Mouse (Mus musculus): ENCODE measurements at regions not wholly inside any gene's neighbourhood (a gene's known extent, or its start where the extent isn't known, plus 50 kb on each side); places are given as distances from the start of the nearest gene placed in this dataset.

DNA sequence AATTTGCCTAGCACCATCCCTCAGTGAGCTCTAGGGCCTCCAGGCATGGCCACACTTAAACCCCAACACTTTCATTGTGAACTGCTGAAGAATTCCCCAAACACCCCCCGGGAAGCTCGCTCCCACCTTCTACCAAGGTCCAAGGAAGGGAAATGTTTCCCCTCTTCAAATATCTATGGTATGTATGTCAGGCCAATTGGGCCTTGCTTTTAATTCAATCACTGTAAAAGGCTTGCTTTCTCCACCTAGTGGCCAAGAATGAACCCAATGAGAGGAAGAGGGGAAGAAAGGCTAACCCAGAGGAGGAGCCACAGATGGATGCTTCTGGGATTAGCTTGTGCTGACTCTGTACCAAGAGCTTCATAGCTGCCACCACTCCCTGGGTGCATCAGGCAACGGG, 336.3 kb upstream of the Tgfbr2 start:
- 75% methylated on average over 3 of the region's 3 CpGs for WGBS
- no peaks in the 10 kb centered on the region for H3K36me3 ChIP-seq (replicated peaks)
- H3K27ac ChIP-seq = no peak overlapping the region
- H3K4me3 ChIP-seq = no peak overlapping the region
- no peaks in the 10 kb centered on the region for H3K27me3 ChIP-seq (ENCODE audit: poor library complexity, severe bottlenecking)
- H3K9me3 ChIP-seq = no peaks in the 10 kb centered on the region
- no peaks in the 10 kb centered on the region for H3K4me1 ChIP-seq
- no peak for DNase-seq (ENCODE audit: extremely low spot score, low spot score)

DNA sequence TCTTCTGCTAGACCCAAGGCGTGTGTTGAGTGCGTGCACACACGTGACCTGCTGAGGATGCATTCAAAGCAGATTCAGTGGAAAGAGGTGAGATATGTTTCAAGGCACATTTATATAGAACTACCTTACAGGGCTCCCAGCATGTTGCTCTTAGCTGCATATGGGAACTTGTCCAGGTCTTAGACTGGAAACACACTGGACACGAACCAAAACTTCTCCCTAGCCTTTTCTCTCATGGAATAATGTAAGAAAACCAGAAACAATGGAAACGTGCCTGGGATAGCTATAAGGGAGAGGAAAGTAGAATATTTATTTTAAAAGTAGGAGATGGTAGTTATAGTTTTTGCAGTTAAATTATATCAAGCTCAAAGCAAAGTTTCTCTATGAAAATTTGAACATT, 332.6 kb upstream of the Tgfbr2 start:
- DNase-seq (ENCODE audit: extremely low spot score, low spot score) = no peak
- Histone ChIP-seq H3K27me3 (ENCODE audit: poor library complexity, severe bottlenecking) (no peaks in the 10 kb centered on the region), H3K4me1 (no peaks in the 10 kb centered on the region), H3K27ac (no peak overlapping the region), H3K36me3 (replicated peaks) (no peaks in the 10 kb centered on the region), H3K9me3 (no peaks in the 10 kb centered on the region), H3K4me3 (no peak overlapping the region)
- WGBS = 86% methylated on average over 5 of the region's 5 CpGs

DNA sequence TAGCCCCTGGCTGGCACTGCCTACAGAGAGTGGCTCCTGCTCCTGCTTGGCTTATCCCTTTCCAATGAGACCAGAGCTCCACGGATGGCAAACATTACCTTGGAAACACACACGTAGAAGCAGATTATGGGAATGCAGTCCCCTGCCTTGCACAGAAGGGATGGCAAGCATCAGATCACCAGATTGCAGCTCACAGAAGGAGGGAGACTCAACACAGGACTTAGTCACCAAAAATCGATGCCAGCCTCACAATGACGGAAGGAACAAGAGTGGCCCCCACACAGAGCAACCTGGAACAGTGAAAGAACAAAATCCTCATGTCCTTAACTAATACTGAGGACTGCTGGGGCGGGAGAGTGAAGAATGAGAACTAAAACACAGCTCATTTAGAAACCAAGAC, 327.7 kb upstream of the Tgfbr2 start:
- H3K36me3 ChIP-seq (replicated peaks) = no peaks in the 10 kb centered on the region
- H3K4me1 ChIP-seq = no peaks in the 10 kb centered on the region
- no peak for DNase-seq (ENCODE audit: extremely low spot score, low spot score)
- WGBS = 57% methylated on average over 5 of the region's 5 CpGs
- no peaks in the 10 kb centered on the region for H3K9me3 ChIP-seq
- H3K4me3 ChIP-seq = no peak overlapping the region
- no peaks in the 10 kb centered on the region for H3K27me3 ChIP-seq (ENCODE audit: poor library complexity, severe bottlenecking)
- no peak overlapping the region for H3K27ac ChIP-seq

DNA sequence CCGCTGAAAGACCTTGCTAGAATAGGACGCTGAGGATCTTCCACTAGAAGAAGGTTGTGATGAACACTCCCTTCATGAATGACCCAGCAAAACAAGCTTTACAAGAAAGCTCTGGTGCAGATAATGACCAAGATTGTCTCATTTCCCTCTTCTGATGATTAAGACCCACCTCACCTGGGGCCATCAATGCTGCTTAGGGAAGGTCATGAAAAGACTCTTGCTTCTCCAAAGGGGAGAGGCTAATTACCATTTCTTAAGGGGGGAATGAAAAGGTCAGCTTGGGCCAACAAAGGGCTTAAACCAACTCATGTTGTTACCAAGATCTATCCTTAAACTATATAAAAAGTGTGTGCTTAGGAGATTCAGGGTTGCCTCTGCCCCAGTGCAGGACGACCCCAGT, 325.8 kb upstream of the Tgfbr2 start:
- H3K4me3 ChIP-seq = no peak overlapping the region
- H3K27ac ChIP-seq = no peak overlapping the region
- DNase-seq (ENCODE audit: extremely low spot score, low spot score) = no peak
- no peaks in the 10 kb centered on the region for H3K9me3 ChIP-seq
- no peaks in the 10 kb centered on the region for H3K27me3 ChIP-seq (ENCODE audit: poor library complexity, severe bottlenecking)
- WGBS = 78% methylated on average over 3 of the region's 3 CpGs
- H3K36me3 ChIP-seq (replicated peaks) = no peaks in the 10 kb centered on the region
- no peaks in the 10 kb centered on the region for H3K4me1 ChIP-seq

GRCm38 (mm10) chr9:116491227-116491626, 316.1 kb upstream of the Tgfbr2 start:
- no peak overlapping the region for H3K27ac ChIP-seq
- no peaks in the 10 kb centered on the region for H3K4me1 ChIP-seq
- H3K36me3 ChIP-seq (replicated peaks) = no peaks in the 10 kb centered on the region
- peaks cover 15% of the 10 kb centered on the region; the same call in 1 of the 2 replicates for H3K9me3 ChIP-seq
- H3K27me3 ChIP-seq (ENCODE audit: poor library complexity, severe bottlenecking) = no peaks in the 10 kb centered on the region
- WGBS = 89% methylated on average over 2 of the region's 2 CpGs
- no peak overlapping the region for H3K4me3 ChIP-seq
- no peak for DNase-seq (ENCODE audit: extremely low spot score, low spot score)

GRCm38 (mm10) chr9:116489787-116490186, 314.6 kb upstream of the Tgfbr2 start:
- 71% methylated on average over 4 of the region's 4 CpGs for WGBS
- no peak overlapping the region for H3K27ac ChIP-seq
- no peak for DNase-seq (ENCODE audit: extremely low spot score, low spot score)

GRCm38 (mm10) chr9:116489273-116489672, 314.1 kb upstream of the Tgfbr2 start:
- peaks cover 15% of the 10 kb centered on the region; the same call in 1 of the 2 replicates for H3K9me3 ChIP-seq
- H3K27ac ChIP-seq = no peak overlapping the region
- H3K4me1 ChIP-seq = no peaks in the 10 kb centered on the region
- DNase-seq (ENCODE audit: extremely low spot score, low spot score) = no peak
- no peak overlapping the region for H3K4me3 ChIP-seq
- no peaks in the 10 kb centered on the region for H3K36me3 ChIP-seq (replicated peaks)
- H3K27me3 ChIP-seq (ENCODE audit: poor library complexity, severe bottlenecking) = no peaks in the 10 kb centered on the region
- WGBS = 87% methylated on average over 5 of the region's 5 CpGs

More at GRCm38 (mm10) chr9:116489787-116490186, 314.6 kb upstream of the Tgfbr2 start:
- Histone ChIP-seq H3K36me3 (replicated peaks) (no peaks in the 10 kb centered on the region), H3K27me3 (ENCODE audit: poor library complexity, severe bottlenecking) (no peaks in the 10 kb centered on the region), H3K4me1 (no peaks in the 10 kb centered on the region), H3K4me3 (no peak overlapping the region), H3K9me3 (peaks cover 15% of the 10 kb centered on the region; the same call in 1 of the 2 replicates)

DNA sequence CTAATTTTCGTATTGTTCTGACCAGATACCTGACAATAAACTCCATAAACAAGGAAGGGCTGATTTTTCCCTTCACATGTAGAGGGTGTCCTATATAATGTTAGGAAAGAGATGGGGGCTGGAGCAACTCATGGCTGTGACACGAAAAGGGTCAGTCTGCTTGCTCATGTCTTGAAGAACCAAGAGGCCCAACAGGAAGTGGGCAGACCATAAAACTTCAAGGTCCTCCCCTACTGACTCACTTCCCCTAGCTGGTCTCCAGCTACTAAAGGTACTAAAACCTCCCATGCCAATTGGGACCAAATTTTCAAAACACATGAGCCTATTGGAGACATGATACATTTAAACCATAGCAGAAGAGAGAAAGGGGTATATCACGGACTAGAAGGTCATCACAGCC, 302.1 kb upstream of the Tgfbr2 start:
- Histone ChIP-seq H3K9me3 (no peaks in the 10 kb centered on the region), H3K4me3 (no peak overlapping the region), H3K27me3 (ENCODE audit: poor library complexity, severe bottlenecking) (no peaks in the 10 kb centered on the region), H3K4me1 (0 out of 2 replicates have a peak, but pooled peaks cover 9% of the 10 kb centered on the region), H3K36me3 (replicated peaks) (no peaks in the 10 kb centered on the region), H3K27ac (no peak overlapping the region)
- WGBS = 87% methylated on average over 3 of the region's 3 CpGs
- no peak for DNase-seq (ENCODE audit: extremely low spot score, low spot score)

- Histone ChIP-seq H3K27ac (no peak overlapping the region), H3K4me1 (0 out of 2 replicates have a peak, but pooled peaks cover 9% of the 10 kb centered on the region), H3K4me3 (no peak overlapping the region), H3K36me3 (replicated peaks) (no peaks in the 10 kb centered on the region), H3K9me3 (no peaks in the 10 kb centered on the region), H3K27me3 (ENCODE audit: poor library complexity, severe bottlenecking) (no peaks in the 10 kb centered on the region)
- DNase-seq (ENCODE audit: extremely low spot score, low spot score) = no peak
- 92% methylated on average over 12 of the region's 12 CpGs for WGBS
Measured at GRCm38 (mm10) chr9:116475206-116475955, 300.2 kb upstream of the Tgfbr2 start.

DNA sequence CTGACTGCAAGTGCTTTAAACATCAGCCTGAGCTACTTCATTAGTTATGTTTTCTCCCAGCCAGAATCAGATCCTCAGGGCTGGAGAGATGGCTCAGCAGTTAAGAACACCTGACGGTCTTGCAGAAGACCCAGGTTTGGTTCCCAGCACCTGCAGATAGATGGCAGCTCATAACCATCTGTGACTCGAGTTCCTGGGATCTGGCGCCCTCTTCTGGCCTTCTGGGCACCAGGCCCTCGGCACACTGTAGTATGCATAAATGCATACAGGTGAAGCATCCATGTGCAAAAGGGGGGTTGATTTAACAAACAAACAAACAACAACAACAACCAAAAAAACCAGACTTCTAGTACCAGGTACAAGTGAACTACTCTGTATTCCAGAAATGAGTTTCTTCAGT, 297.7 kb upstream of the Tgfbr2 start:
- no peak overlapping the region for H3K4me3 ChIP-seq
- H3K27me3 ChIP-seq (ENCODE audit: poor library complexity, severe bottlenecking) = no peaks in the 10 kb centered on the region
- peaks cover 6% of the 10 kb centered on the region for H3K4me1 ChIP-seq
- WGBS = 72% methylated on average over 4 of the region's 4 CpGs
- H3K36me3 ChIP-seq (replicated peaks) = no peaks in the 10 kb centered on the region
- H3K27ac ChIP-seq = no peak overlapping the region
- no peaks in the 10 kb centered on the region for H3K9me3 ChIP-seq
- DNase-seq (ENCODE audit: extremely low spot score, low spot score) = no peak

DNA sequence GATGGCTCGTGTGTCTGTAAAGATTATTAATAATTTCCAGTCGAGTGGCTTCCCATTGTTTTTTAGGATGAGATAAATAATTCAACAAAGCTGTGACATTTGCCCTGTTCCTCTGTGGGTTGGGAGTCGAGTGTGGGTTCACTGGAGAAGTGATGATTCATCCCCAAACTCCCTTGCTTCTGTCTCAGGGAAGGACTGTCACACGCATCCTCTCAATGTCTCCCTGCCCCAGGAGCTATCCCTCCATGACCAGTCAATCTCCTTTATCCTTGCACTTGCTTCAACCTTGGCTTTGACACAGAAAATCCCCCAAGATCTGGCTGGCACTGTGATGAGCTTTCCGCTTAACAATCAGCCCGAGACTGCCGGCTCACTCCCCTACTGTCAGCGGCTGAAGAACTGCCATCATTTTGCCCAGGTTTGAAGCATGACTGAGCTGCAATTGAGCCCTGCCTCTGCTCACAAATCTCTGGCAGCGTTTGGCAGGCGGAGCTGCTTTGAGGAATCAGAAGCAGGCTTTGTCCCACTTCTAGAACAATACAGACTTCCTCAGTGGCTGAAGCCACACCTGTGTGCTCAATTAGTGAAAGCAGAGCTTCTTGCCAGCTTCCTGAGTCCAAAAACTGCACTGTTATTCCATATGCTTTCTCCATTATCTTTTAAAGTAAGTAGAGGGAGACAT, 293.6 kb upstream of the Tgfbr2 start:
- Histone ChIP-seq H3K4me1 (peaks cover 6% of the 10 kb centered on the region), H3K36me3 (replicated peaks) (no peaks in the 10 kb centered on the region), H3K9me3 (no peaks in the 10 kb centered on the region), H3K27ac (no peak overlapping the region), H3K4me3 (no peak overlapping the region), H3K27me3 (ENCODE audit: poor library complexity, severe bottlenecking) (no peaks in the 10 kb centered on the region)
- WGBS = 60% methylated on average over 10 of the region's 10 CpGs
- DNase-seq (ENCODE audit: extremely low spot score, low spot score) = no peak

DNA sequence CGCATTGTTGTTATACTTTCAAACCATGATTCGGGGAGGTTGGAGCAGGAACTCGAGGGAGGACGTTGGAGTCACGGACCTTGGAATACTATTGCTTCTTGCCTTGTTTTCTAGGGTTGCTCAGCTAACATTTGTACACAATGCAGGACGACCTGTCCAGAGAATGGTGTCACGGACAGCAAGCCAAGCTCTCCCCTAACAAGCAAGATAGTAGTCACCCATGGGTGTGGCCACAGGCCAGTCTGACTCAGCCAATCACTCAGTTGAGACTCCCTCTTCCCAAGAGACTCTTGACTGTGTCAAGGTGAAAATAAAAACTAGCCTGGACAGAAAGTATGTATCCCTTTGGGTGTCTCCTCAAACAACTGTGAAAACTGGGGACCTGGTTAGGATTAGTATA, 291.2 kb upstream of the Tgfbr2 start:
- H3K36me3 ChIP-seq (replicated peaks) = no peaks in the 10 kb centered on the region
- no peak overlapping the region for H3K27ac ChIP-seq
- no peaks in the 10 kb centered on the region for H3K27me3 ChIP-seq (ENCODE audit: poor library complexity, severe bottlenecking)
- H3K9me3 ChIP-seq = no peaks in the 10 kb centered on the region
- WGBS = 90% methylated on average over 7 of the region's 7 CpGs
- peaks cover 6% of the 10 kb centered on the region for H3K4me1 ChIP-seq
- H3K4me3 ChIP-seq = no peak overlapping the region
- DNase-seq (ENCODE audit: extremely low spot score, low spot score) = no peak

DNA sequence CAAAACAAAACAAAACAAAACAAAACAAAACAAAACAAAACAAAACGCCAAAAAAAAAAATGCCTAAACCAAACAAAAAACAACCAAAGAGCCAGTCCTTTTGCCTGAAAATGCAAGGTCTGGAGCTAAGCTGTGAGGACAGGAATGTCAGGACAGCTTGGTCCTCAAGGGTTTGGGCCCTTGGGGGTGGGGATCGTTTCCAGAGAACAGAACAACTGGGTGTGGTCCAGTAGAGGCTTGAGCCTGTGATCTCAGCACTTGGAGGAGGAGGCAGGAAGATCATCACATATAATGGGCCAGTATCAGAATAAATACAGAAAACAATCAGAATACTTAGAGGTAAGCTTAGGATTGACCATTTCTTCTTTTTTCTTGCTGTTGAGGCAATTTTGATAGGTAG, 289.5 kb upstream of the Tgfbr2 start:
- no peaks in the 10 kb centered on the region for H3K36me3 ChIP-seq (replicated peaks)
- 79% methylated on average over 2 of the region's 2 CpGs for WGBS
- no peaks in the 10 kb centered on the region for H3K9me3 ChIP-seq
- H3K27me3 ChIP-seq (ENCODE audit: poor library complexity, severe bottlenecking) = no peaks in the 10 kb centered on the region
- no peak overlapping the region for H3K27ac ChIP-seq
- H3K4me1 ChIP-seq = peaks cover 6% of the 10 kb centered on the region
- DNase-seq (ENCODE audit: extremely low spot score, low spot score) = no peak
- H3K4me3 ChIP-seq = no peak overlapping the region

Data from forebrain, embryonic 10.5 days (tissue).